Mouse (Mus musculus) stomach, embryonic 16.5 days (tissue): ENCODE data around the gene Tmem100. TPM values are rescaled to one million over a fixed set of nuclear protein-coding genes. Genes with fewer than 3 reads are reported as not detected.
A peak's percentile ranks its signal among the peaks of the same experiment; 100 is the strongest.

Experiments
- ATAC-seq: fragments of 200-750 bp; cut with Nextera tagmentation; 2 replicates; pipeline ENCODE4 v1.8.0; 2017; ENCODE audit warnings: moderate number of reproducible peaks, moderate TSS enrichment; ENCODE audit not compliant: insufficient read depth, low FRiP score
- H3K27ac ChIP-seq: fragments of 300-500 bp; sonication (generic); 2 replicates; pipeline ENCODE4 v1.5.1; 2014; ENCODE audit warnings: low read length
- H3K27me3 ChIP-seq: fragments of 300-500 bp; sonication (generic); 2 replicates; pipeline ENCODE4 v1.6.1; 2014; ENCODE audit warnings: low read length, control low read depth, mixed read lengths; ENCODE audit not compliant: control insufficient read depth, insufficient read depth
- H3K36me3 ChIP-seq: fragments of 300-500 bp; sonication (generic); 2 replicates; pipeline ENCODE4 v1.6.1; 2014; ENCODE audit warnings: low read length; ENCODE audit not compliant: control insufficient read depth, insufficient read depth
- H3K4me1 ChIP-seq: fragments of 300-500 bp; sonication (generic); 2 replicates; pipeline ENCODE4 v1.6.1; 2014; ENCODE audit warnings: low read length, control low read depth, mixed read lengths; ENCODE audit not compliant: control insufficient read depth, insufficient read depth
- H3K4me2 ChIP-seq: fragments of 300-500 bp; sonication (generic); 2 replicates; pipeline ENCODE4 v1.6.1; 2014; ENCODE audit warnings: low read depth, low read length, mixed read lengths
- H3K4me3 ChIP-seq: fragments of 300-500 bp; sonication (generic); replicated peaks from 2 replicates; pipeline ENCODE4 v1.5.1; 2014; ENCODE audit warnings: mild to moderate bottlenecking, low read length
- H3K9ac ChIP-seq: fragments of 300-500 bp; sonication (generic); 2 replicates; pipeline ENCODE4 v1.6.1; 2014; ENCODE audit warnings: low read length
- H3K9me3 ChIP-seq: fragments of 300-500 bp; sonication (generic); replicated peaks from 2 replicates; pipeline ENCODE4 v1.6.1; 2016; ENCODE audit warnings: low read length, control low read depth; ENCODE audit not compliant: control insufficient read depth
- WGBS: fragments of 180-500 bp; shearing (Covaris S2); extraction: QIAGEN DNeasy Blood & Tissue Kit; methylation state at CpG from one replicate; pipeline ENCODE4 v1.1.7; 2014; 5-methylcytosine and 5-hydroxymethylcytosine counted together
- polyA plus RNA-seq: library from polyadenylated mRNA; unstranded; fragments of >200 nt; fragmentation: Nextera tagmentation; extraction: Ambion mirVana; gene quantifications from 2 replicates; pipeline ENCODE4 v1.2.1, GENCODE M21; 2015

Tmem100 gene
- polyA plus RNA-seq, 1 experiment from 2014 or later, result 32.0 TPM

DNA sequence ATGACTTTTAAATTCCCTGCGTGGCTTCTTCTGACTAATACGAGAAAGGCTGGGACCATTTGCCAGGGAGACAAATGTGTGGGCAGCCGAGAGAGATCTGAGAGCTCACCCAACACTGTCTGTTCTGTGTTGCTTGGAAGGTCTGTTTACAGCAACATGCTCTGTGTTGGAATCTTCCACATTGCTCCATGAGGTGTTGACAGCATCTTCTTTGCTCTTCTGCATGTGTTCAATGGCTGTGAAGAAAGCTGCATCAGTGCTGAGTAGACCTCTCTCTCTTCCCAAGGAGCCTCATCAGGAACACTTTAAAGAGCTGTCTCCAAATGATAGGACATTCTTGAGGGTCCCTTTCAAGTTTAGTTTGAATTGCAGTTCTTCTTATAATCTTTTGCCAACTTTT lies 32.5 kb downstream of the Tmem100 start:
- H3K9me3 ChIP-seq, result peaks cover 3% of the 10 kb centered on the region; the same call in 1 of the 2 replicates
- WGBS, result 62% methylated on average over 3 of the region's 3 CpGs
- H3K27ac ChIP-seq, result no peak overlapping the region
- H3K4me3 ChIP-seq, result no peak overlapping the region
- no peak overlapping the region for H3K4me2 ChIP-seq
- H3K36me3 ChIP-seq, result no peaks in the 10 kb centered on the region
- H3K27me3 ChIP-seq, result no peaks in the 10 kb centered on the region
- no peak overlapping the region for H3K9ac ChIP-seq
- ATAC-seq, result no peak
- no peaks in the 10 kb centered on the region for H3K4me1 ChIP-seq

DNA sequence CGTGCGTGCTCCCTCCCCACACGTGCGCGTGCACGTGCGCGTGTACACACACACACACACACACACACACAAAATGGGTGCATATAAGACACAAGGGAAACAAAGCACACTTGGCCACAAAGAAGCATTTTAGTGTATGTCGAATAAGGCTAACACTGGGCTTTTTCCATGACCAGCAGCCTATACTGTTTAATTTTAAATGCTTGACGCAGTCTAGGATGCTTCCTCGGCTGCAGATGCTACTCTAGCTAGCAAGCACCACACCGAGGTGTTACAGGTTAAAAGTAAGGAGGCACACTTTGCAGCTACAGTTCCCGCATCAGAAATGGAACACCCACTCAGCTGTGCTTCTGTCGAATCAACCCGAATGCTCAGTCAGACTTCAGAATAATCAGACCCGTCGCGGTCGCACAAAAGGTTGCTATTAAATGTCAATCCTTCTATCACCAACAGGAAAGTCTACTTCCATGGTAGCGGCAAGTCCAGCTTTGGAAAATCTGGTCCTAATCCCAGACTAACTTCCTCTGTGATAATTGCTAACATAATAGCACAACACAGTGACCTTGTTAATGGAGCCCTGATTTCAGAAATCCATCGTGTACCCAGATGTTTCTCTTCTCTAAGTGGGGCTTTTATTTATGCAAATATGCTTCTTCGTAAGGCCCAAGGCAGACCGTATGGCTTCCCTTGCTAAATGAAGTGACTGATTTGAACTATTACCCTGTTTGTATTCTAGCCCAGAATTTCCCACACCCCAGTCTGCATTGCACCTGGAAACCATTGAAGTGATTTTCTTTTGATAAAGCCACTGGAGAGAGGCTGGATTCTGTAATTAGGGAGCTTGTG lies 36.5 kb downstream of the Tmem100 start:
- H3K4me3 ChIP-seq, result no peak overlapping the region
- no peak overlapping the region for H3K27ac ChIP-seq
- no peaks in the 10 kb centered on the region for H3K9me3 ChIP-seq
- whole genome bisulfite sequencing, result 71% methylated on average over 23 of the region's 23 CpGs
- no peaks in the 10 kb centered on the region for H3K27me3 ChIP-seq
- ATAC-seq, result 0 out of 2 replicates have a peak, but pooled peaks have one; percentile 13
- no peak overlapping the region for H3K9ac ChIP-seq
- no peaks in the 10 kb centered on the region for H3K4me1 ChIP-seq
- H3K36me3 ChIP-seq, result no peaks in the 10 kb centered on the region
- H3K4me2 ChIP-seq, result no peak overlapping the region

DNA sequence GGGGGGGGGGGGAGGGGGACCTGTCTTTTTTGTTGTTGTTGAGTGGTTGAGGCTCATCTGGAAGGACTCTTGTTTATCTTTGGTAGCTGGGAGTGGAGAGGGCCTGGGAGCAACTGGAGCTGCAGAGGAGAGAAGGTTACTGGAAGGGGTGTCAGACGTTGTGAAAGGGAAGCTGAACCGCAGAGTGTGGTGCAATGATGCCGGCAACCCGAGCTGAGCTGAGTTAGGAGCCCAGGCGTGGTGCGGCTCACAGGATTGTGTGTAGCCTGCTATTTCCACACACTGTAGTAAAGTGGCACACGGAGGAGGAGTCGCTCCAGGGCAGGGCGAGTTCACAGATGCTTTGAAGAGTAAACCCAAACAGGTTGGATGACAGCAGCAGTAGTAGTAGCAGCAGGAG lies 41.6 kb downstream of the Tmem100 start:
- H3K9me3 ChIP-seq, result no peaks in the 10 kb centered on the region
- peaks cover 3% of the 10 kb centered on the region; the same call in 1 of the 2 replicates for H3K4me1 ChIP-seq
- WGBS, result 36% methylated on average over 9 of the region's 9 CpGs
- no peak overlapping the region for H3K4me3 ChIP-seq
- H3K36me3 ChIP-seq, result no peaks in the 10 kb centered on the region
- ATAC-seq, result no peak
- no peaks in the 10 kb centered on the region for H3K27me3 ChIP-seq
- no peak overlapping the region for H3K9ac ChIP-seq
- no peak overlapping the region; the same call in 1 of the 2 replicates for H3K4me2 ChIP-seq
- H3K27ac ChIP-seq, result no peak overlapping the region

DNA sequence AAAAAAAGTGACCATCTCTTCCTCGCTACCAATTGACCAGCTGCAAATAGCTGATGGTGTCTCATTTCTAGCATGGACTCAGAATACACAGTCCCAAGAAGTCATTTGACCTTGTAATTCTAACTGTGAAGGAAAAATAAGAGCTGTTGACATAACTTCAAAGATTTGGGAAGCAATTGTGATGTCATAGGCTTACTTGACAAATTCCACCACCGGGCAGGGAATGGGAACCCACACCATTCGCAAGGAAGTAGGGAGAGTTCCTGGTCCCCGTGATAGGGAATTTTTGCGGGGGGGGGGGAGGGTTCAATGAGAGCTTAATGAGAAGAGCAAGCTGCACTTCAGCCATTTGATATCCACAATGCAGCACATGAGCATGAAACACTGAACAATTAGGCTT lies 43.1 kb downstream of the Tmem100 start:
- whole genome bisulfite sequencing, result 56% methylated on average over 5 of the region's 5 CpGs
- no peak overlapping the region for H3K9ac ChIP-seq
- H3K4me1 ChIP-seq, result peaks cover 3% of the 10 kb centered on the region; the same call in 1 of the 2 replicates
- no peaks in the 10 kb centered on the region for H3K36me3 ChIP-seq
- H3K9me3 ChIP-seq, result no peaks in the 10 kb centered on the region
- no peak overlapping the region for H3K27ac ChIP-seq
- no peak overlapping the region for H3K4me3 ChIP-seq
- no peaks in the 10 kb centered on the region for H3K27me3 ChIP-seq
- H3K4me2 ChIP-seq, result no peak overlapping the region
- no peak for ATAC-seq

DNA sequence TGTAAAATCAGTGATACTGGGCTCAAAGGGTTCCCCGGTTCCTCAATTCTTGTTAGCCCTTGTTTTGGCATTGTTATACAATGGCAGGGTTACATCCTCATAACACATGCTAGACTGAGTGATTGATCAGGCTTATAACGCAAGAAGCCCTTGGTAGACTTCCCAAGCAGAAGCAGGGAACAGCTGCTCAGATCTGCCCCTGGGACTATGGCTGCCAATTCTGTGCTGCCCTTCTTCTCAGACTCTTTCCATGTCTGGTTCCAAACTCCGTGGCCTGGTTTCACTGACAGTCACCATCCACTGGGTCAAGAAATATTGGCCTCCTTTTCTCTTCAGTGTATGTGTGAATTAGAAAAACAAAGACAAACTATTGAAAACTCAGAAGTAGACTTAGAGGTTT lies 46.5 kb downstream of the Tmem100 start:
- WGBS, result 80% methylated on average over 3 of the region's 3 CpGs

DNA sequence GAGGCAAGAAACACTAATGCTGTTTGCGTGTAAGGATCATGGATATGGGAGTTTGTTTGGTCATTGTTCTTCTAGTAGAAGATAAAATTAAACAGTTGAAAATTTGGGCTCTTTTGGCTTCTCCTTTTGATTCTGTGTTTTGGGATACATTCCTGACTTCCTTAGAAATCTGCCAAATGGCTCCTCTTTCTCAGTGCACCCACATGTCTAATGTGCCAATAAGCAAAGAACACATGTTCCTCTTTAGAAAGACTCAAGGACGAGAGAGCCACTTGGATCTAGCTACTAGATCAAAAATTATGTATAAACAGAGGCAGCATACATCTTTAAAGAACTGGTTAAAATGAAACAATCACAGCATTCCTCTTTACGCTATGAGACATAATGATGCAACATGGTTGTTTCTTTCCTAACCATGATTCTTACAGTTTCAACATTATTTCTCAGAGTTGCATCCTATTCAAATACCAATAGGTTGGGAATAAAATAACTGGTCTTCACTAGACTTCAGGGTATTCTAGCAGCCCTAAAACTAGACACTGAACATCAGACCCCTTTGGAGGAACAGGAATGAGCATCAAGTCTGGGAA lies 50.6 kb downstream of the Tmem100 start:
- ATAC-seq, result no peak
- H3K4me2 ChIP-seq, result no peak overlapping the region
- no peaks in the 10 kb centered on the region for H3K9me3 ChIP-seq
- no peak overlapping the region for H3K9ac ChIP-seq
- H3K27me3 ChIP-seq, result no peaks in the 10 kb centered on the region
- WGBS, result 79% methylated on average over 3 of the region's 3 CpGs
- H3K27ac ChIP-seq, result no peak overlapping the region
- H3K36me3 ChIP-seq, result no peaks in the 10 kb centered on the region
- H3K4me3 ChIP-seq, result no peak overlapping the region
- H3K4me1 ChIP-seq, result no peaks in the 10 kb centered on the region

More for the DNA sequence above, 46.5 kb downstream of the Tmem100 start:
- ATAC-seq, result no peak
- Histone ChIP-seq H3K9me3 (no peaks in the 10 kb centered on the region), H3K36me3 (no peaks in the 10 kb centered on the region), H3K9ac (no peak overlapping the region), H3K4me2 (no peak overlapping the region), H3K27ac (no peak overlapping the region), H3K4me1 (peaks cover 3% of the 10 kb centered on the region; the same call in 1 of the 2 replicates), H3K27me3 (no peaks in the 10 kb centered on the region), H3K4me3 (no peak overlapping the region)

DNA sequence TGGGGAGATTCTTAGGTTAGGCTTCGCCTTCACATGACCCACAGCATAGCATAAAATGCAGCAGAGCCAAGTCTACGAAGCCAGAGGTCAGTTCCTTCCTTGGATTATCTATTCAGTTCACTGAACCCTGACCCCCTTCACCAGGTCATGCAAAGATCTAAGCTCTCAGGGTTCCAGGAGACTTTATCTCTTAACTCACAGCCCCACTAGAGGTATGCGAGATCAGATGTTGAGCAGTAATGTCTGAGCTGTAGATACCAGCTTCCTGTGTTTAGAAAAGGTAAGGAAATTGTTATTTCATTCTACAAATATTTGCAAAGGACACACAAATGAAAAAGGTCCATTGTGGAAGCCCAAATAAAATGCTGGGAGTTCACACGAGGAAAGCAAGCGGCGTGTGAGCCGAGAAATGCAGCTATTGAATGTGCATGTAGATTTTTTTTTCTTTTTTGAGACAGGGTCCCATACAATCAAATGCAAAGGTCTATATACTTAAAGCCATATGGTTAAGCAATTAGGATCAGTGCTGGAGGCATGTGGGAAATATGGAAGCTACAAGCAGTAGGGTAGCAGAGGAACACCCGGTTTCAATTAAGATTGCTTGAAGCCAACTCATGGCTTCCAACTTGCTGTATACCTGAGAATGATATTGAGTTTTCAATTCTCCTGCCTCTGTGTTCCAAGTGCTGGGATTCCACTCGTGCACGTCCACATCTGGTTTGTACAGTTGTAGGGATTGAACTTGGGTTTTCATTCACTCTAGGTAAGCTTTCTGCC lies 51.9 kb downstream of the Tmem100 start:
- no peaks in the 10 kb centered on the region for H3K4me1 ChIP-seq
- ATAC-seq, result no peak
- H3K4me3 ChIP-seq, result no peak overlapping the region
- WGBS, result 63% methylated on average over 10 of the region's 10 CpGs
- no peaks in the 10 kb centered on the region for H3K9me3 ChIP-seq
- no peak overlapping the region for H3K27ac ChIP-seq
- no peak overlapping the region for H3K9ac ChIP-seq
- H3K4me2 ChIP-seq, result no peak overlapping the region
- H3K27me3 ChIP-seq, result no peaks in the 10 kb centered on the region
- H3K36me3 ChIP-seq, result no peaks in the 10 kb centered on the region

DNA sequence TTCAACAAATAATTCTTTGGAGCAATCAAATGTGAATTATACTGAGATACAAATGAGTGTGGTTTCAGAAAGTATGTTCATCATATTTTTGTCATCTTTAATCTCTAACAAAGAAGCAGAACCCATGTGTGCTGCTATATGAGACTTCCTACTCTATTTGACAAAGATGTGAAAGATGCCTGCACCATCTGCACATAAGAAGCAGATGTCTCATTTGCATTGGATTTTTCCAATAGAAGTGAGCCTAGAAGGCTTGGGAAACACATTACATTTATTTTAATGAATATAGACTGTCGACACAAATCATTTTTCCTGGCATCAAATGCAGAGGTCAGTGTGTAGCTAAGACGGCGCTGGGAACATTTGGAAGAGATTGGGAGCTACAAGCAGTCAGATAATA lies 52.9 kb downstream of the Tmem100 start:
- Histone ChIP-seq H3K36me3 (no peaks in the 10 kb centered on the region), H3K27me3 (no peaks in the 10 kb centered on the region), H3K9me3 (no peaks in the 10 kb centered on the region), H3K4me3 (no peak overlapping the region), H3K9ac (no peak overlapping the region), H3K4me2 (no peak overlapping the region), H3K4me1 (no peaks in the 10 kb centered on the region), H3K27ac (no peak overlapping the region)
- WGBS, result 79% methylated on average over 3 of the region's 3 CpGs
- ATAC-seq, result no peak

DNA sequence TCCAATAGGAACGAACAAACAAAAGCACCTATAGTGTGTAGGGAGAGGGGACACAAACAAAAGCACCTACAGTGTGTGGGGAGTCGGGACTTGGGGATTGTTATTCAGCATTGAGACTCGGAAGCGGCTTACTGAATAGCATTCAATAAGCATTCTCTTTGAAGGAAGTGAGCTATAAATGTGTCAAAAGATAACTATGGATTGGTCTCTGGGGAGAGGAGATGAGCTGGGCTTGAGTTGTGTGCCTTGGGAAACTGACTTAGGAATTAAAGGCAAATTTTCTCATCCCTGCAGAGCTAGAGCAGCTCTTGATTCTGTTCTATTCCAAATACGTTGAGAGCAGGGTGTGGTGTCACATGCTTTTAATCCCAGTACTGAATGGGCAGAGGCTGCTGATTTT lies 54.0 kb downstream of the Tmem100 start:
- Histone ChIP-seq H3K36me3 (no peaks in the 10 kb centered on the region), H3K27ac (no peak overlapping the region), H3K27me3 (no peaks in the 10 kb centered on the region), H3K9ac (no peak overlapping the region), H3K4me3 (no peak overlapping the region), H3K4me2 (no peak overlapping the region), H3K4me1 (no peaks in the 10 kb centered on the region), H3K9me3 (no peaks in the 10 kb centered on the region)
- no peak for ATAC-seq
- 64% methylated on average over 5 of the region's 5 CpGs for WGBS
